Mouse (Mus musculus) splenic B cell, adult 2 months (primary cell): ENCODE data around the gene Capn2.

ENCODE experiments used
- DNase-seq: peaks from one replicate; pipeline ENCODE4 v3.0.0-alpha.2; 2011; ENCODE audit warnings: low read depth, low spot score
- H3K27me3 ChIP-seq: 2 replicates; pipeline ENCODE4 v1.6.1; 2012; ENCODE audit warnings: mild to moderate bottlenecking, low read length, moderate library complexity, mixed read lengths; ENCODE audit not compliant: control insufficient read depth, poor library complexity, insufficient read depth, severe bottlenecking
- H3K36me3 ChIP-seq: 2 replicates; pipeline ENCODE4 v1.6.1; 2012; ENCODE audit warnings: mild to moderate bottlenecking, low read length, moderate library complexity, mixed read lengths; ENCODE audit not compliant: control insufficient read depth, poor library complexity, insufficient read depth, severe bottlenecking

Gene Capn2

DNA sequence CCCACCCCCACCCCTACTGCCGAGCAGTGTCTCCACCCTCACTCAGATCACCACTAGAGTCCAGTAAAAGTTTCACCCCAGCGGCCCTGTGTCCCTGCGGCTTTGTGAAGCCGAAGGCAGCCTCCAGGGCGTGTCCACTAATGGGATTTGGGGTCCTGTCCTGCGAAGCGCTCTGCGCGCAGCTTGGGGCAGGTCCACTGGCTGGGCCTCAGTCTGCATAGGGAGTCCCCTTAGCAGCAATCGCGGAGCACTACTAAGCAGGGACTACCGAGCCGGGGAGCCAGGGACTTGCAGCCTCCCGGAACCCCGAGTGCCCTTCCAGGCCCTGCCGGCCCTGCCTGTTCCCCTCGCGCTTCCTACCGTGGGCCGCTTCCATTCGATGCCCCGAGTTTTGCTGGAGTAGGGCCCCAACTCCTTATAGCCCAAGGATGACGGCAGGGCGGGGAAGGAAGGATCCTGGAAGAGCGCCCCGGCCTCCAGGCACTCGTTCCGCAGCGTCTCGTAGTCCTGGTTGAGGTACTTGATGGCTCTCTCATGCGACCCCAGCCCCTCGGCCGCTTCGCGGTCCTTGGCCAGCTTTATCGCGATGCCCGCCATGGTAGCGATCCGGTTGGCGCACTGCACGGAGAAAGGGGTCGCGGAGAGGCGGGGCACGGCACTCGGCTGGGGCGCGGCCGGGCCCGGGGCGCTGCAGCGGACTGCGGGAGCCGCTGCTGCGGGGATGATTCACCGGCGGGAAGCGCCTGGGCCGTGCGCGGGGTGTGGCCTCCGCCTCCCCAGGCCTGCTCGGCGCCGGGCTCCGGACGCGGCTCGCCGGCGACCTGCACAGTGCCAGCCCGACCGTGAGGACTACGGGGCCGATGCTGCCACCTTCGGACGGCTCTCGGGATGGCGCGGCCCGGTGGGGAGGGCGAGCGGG, at the start of gene Capn2:
Capn2 (minus strand) TSS at position 851 of the 919 bp plus-strand sequence.
- DNase-seq, result peak; percentile 79
- Histone ChIP-seq H3K36me3 (no peaks in the 10 kb centered on the region), H3K27me3 (no peaks in the 10 kb centered on the region)

DNA sequence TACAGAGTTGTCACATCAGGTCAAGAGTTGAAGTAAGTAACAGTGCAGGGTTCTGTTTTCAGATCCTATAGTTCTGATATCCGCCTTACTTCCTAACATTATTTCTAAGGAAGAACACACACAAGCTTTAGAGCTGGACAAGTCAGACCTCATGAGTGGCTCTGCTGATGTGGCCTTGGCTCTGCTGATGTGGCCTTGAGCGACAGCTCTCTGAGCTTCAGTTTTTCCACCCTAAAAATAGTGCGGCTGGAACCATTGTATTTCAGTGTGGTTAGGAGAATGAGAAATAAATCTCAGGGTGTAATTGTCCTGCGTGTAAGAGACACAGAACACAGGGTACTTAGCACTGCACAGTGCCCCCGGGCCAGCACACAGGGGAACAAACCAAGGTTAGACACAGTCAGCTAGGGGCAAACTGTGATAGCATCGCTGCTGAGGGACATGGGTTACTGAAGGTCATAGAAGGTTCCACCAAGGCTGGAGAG, 48.0 kb upstream of the Capn2 start:
- DNase-seq, result no peak

DNA sequence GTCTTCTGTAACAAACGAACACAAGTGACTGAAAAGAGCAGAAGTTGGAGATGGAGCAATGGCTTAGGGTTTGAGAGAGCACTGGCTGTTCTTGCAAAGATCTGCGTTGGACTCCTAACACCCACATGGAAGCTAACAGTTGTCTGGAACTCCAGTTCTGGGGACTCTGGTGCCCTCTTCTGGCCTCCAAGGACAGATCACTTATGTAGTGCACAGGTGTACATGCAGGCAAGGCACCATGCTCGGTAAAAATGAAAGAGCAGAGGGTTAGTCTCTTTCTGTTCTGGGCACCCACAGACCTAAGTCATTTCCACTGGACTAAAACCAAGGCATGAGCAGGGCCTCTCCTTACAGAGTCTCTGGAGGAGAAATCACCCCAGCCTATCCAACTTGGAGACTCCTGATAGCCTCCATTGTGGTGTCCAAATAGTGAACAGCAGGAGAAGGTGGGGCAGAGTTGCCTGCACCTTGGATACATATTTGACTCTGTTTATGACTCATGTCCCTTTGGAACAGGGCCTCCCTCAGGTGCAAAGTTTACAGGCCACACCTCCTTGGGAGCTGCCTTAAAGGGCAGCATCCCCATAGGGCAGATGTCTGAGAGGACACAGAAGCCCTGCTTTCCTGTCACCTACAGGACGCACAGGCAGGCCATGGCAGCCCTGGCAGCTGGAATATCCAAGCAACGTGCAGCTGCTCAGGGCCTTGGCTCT, 47.2 kb upstream of the Capn2 start, which contains the start of gene Capn8:
Capn8 (plus strand) TSS at position 600 of the 713 bp plus-strand sequence.
- H3K36me3 ChIP-seq, result no peaks in the 10 kb centered on the region
- DNase-seq, result peak; percentile 28
- H3K27me3 ChIP-seq, result no peaks in the 10 kb centered on the region

More for the DNA sequence above, 48.0 kb upstream of the Capn2 start:
- Histone ChIP-seq H3K27me3 (no peaks in the 10 kb centered on the region), H3K36me3 (no peaks in the 10 kb centered on the region)

DNA sequence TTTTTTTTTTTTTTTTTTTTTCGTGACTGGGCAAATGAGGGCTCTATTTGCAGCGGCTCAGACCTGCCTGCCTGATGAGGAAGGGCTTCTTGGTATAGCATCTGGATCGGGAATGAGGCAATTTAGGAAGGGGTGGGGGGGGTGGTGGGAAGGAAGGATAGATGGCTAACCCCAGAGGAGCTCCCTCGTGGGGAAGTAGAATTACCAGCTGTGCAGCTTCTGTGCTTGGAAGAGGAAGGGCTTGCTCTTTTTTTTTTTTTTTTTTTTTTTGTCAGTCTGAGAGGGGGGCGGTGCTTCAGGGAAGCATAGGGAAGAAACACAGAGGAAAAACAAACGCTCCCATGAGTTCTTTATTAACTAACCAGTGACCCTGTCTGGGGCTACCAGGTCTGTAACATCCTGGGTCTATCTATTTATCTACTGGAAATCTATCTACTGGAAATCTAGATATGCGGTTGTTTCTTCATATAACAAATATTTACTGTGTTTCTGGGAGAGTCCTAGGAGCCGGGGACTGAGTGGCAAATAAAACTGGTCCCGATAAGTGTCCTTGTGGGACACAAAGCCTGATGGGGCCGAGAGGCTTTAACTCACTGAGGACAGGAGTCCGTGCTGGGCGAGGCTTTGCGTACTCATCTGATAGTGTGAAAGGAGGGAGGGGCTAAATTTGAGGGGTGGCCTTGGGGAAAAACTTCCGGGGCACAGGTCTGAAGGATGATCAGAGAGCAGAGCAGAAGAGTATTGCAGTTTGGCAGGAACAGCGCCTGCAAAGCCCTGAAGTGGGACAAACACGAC, 45.4 kb upstream of the Capn2 start:
- H3K27me3 ChIP-seq, result no peaks in the 10 kb centered on the region
- no peak for DNase-seq
- H3K36me3 ChIP-seq, result no peaks in the 10 kb centered on the region

DNA sequence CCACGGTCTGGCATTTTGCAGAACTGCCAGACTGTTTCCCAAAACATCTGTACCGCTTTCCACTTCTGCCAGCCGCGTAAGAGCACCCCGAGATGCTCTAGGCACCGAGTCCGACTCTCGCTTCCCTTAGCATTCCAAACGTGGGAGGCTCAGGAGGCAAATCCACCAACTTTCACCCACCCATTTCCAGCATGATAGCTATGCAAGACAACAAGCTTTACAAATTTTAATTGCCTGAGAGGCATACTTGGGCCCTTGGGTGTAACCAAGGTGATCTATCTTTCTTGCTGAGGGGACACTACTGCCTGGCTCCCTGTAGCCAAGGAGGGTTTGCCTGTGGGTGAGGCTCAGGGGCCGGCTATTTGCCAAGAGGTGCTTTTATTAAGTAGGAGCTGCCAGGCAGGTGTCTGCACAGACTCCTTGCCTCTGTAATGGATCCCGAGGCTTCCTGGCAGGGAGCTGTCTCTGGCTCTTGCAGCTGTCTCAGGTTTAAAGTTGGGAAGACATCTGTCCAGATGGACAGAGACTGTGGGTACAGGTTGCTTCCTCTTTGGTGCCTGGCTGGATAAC, 44.6 kb upstream of the Capn2 start:
- no peaks in the 10 kb centered on the region for H3K27me3 ChIP-seq
- DNase-seq, result no peak
- H3K36me3 ChIP-seq, result no peaks in the 10 kb centered on the region

DNA sequence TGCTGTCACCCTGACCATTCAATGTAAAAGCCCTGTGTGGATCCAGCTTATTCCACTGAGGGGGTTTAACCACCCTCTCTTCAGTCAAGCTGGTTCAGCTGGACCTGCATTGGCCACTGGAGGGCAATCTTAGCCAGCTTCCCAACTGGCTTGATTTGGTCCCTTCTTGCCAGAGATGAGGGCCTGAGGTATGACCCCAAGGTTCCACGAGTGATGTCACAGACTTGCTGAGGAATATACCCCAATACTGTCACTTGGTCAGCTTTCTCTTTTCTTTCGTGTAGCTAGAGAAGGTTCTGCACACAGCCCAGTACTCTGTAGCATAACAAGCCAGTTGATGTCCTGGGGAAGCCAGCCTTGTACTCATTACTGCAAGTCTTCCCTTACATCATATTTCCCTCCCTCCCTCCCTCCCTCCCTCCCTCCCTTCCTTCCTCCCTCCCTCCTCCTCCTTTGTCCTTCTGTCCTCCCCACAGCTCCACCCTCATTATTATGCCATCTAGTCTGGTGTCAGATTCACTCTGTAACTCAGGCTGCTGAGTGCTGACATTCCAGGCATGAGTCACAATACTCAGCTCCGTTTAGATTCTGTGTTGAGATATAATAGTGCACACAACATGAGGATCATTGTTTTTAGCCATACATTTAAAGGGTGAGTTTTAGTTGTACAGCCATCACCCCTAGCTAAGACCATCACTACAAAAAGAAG, 43.1 kb upstream of the Capn2 start:
- Histone ChIP-seq H3K27me3 (no peaks in the 10 kb centered on the region), H3K36me3 (no peaks in the 10 kb centered on the region)
- DNase-seq, result no peak

DNA sequence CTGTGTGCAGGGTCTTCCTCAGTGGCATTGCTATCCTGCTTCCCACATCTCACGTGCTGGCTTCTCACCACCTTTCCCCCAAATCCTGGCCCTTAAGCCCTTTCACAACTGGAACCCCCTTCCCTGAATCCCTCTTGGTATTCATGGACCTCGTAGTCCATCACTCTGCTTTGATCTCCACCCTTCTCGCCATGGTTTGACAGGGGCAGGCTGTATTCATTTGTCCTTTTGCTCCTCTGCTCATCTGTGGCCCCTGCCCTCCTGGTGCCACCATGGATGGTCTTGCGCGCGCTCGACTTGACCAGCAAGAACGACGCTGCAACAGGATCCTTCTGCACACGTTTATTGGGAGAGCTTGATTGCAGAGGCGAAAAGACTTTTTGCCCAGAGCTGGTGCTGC, 42.1 kb upstream of the Capn2 start:
- H3K36me3 ChIP-seq, result no peaks in the 10 kb centered on the region
- no peaks in the 10 kb centered on the region for H3K27me3 ChIP-seq
- no peak for DNase-seq

DNA sequence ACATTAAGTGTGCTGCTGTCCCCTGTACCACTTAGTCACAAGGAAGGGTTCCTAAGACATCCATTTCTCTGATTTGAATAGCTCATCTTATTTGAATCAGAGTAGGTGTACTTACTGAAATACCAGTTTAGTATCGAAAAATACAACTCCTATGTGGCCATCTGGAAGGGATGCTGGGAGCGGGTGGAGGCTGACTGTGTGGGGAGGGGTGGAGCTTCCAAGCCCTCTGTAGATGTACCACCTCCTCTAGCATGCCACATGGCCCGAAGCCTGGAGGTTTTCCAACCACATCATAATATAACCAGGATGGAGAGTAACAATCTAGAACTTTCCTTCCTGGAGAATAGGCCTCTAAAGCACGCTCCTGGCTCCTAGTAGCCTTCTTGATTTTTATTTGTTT, 40.9 kb upstream of the Capn2 start:
- no peaks in the 10 kb centered on the region for H3K27me3 ChIP-seq
- no peaks in the 10 kb centered on the region for H3K36me3 ChIP-seq
- DNase-seq, result no peak

DNA sequence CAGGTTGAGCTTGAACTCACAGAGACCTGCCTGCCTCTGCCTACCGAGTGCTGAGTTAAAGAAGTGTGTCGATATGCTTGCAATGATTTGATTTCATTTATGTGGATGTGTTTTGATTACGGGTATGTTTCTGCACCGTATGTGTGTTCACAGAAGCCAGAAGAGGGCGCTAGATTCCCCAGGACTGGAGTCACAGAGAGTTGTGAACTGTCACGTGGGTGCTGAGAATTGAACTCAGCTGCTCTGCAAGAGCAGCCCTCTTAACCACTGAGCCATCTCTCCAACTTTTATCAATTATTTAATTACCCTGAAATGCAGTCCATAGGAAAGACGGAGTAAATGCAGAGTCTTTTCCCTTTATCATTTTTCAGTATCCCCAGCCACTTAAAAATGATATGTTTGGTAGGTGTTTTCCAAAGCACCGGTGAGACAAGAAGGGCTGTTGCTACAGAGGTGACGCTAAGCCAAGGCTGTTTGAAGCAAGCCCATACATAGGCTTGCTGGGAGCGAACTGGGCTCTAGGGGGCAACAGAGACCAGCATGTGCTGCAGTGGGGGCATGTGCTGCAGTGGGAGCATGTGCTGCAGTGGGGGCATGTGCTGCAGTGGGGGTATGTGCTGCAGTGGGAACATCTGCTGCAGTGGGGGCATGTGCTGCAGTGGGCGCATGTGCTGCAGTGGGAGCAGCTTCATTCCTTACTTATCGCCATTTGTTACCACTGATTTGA, 36.4 kb upstream of the Capn2 start:
- Histone ChIP-seq H3K36me3 (no peaks in the 10 kb centered on the region), H3K27me3 (no peaks in the 10 kb centered on the region; the same call in 1 of the 2 replicates)
- peak; percentile 32 for DNase-seq

DNA sequence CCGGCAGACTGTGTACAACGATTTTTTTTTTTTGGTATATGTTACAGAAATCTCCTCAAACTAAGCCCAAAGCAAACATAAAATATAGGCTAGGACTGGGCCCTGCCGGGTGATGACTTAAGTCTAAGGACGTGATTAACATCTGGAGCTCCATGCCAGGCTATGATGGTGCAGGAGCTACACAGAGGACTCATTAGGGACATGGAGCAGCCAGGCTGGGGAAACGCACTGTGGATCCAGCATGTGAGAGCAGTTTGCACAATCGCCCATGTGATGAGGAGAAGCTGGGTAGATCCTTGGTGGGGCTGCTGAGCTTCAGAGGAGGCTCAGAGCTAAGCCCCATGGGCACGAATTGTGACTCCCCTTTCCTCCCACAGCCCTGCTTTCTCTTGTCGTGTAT, 33.4 kb upstream of the Capn2 start:
- Histone ChIP-seq H3K36me3 (no peaks in the 10 kb centered on the region), H3K27me3 (no peaks in the 10 kb centered on the region; the same call in 1 of the 2 replicates)
- DNase-seq, result no peak

DNA sequence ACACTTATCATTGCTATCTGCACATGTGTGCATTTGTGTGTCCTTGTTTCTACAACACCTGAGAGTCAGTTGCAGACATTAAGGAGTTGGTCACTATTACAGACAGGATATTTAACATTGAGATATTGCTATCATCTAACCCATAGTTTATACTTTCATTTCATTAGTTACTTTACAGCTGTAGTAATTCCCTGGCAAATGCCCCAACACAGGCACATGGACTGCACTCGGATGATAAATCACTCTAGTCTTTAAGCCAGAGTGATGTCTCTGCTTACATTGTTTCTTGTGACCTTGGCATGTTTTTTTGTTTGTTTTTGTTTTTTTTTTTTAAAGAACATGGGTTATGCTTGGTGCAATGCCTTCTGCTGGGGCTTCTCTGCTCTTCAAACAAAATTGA, 26.5 kb upstream of the Capn2 start:
- DNase-seq, result no peak
- Histone ChIP-seq H3K36me3 (no peaks in the 10 kb centered on the region), H3K27me3 (no peaks in the 10 kb centered on the region)

DNA sequence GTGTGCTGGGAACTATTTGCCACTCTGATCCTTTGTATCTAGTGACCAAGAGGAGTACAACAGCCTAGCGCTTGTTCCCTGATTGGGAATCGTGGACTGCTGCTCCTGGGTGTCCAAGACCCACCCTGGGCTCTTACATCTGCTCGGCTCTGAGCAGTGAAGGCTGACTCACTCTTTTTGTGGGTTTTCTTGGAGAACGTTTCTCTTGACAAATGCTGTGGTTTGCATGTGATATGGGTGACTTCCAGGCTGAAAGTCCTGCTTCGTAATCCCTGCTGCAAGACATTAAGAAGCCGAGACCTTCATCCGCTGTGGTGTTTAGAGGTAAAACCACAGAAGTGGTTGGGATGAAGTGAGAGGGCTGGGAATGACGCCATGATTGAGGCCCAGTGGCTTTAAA, 25.7 kb upstream of the Capn2 start:
- H3K36me3 ChIP-seq, result no peaks in the 10 kb centered on the region
- no peak for DNase-seq
- no peaks in the 10 kb centered on the region for H3K27me3 ChIP-seq

DNA sequence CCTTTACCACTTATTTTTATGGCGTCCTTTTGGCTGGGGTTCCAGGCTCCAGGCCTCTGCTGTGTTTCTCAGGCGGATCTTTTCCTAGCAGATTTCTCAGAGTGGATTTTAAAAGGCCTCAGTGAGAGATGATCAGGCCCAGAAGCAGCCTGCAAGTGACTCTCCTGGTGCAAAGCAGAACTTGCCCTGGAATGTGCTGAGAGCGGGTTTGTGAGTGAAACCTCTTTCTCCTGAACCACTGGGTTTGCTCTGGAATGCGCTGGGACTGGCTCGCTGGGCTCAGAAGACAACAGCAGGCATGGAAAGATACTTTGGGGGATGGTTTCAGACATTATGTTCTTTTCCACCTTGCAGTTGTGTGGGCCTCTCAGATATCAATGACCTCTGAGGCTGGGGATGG, 24.7 kb upstream of the Capn2 start:
- Histone ChIP-seq H3K27me3 (no peaks in the 10 kb centered on the region), H3K36me3 (no peaks in the 10 kb centered on the region)
- no peak for DNase-seq
